Mouse (Mus musculus): ENCODE results near the gene Bcl11b. TPM values are rescaled to one million over a fixed set of nuclear protein-coding genes. Genes with fewer than 3 reads are reported as not detected.

Gene Bcl11b
- polyA plus RNA-seq, 1 experiment from 2014 or later = 33.5 TPM

GRCm38 (mm10) chr12:107950667-107951179, 52.7 kb downstream of the Bcl11b start:
- no peak for ATAC-seq (ENCODE audit: low read depth)
- H3K9me3 ChIP-seq = no peaks in the 10 kb centered on the region
- WGBS = 70% methylated on average over 20 of the region's 20 CpGs
- no peak overlapping the region for H3K4me2 ChIP-seq
- H3K9ac ChIP-seq = no peak overlapping the region
- H3K27ac ChIP-seq (replicated peaks) = no peak overlapping the region
- peaks cover 77% of the 10 kb centered on the region for H3K4me1 ChIP-seq (replicated peaks)
- H3K4me3 ChIP-seq = no peak overlapping the region
- H3K36me3 ChIP-seq = no peaks in the 10 kb centered on the region
- no peaks in the 10 kb centered on the region for H3K27me3 ChIP-seq

- Histone ChIP-seq H3K36me3 (no peaks in the 10 kb centered on the region), H3K4me3 (no peak overlapping the region), H3K27ac (replicated peaks) (no peak overlapping the region), H3K27me3 (no peaks in the 10 kb centered on the region), H3K9ac (no peak overlapping the region), H3K4me1 (replicated peaks) (peaks cover 66% of the 10 kb centered on the region), H3K4me2 (no peak overlapping the region), H3K9me3 (no peaks in the 10 kb centered on the region)
- ATAC-seq (ENCODE audit: low read depth) = no peak
- WGBS = 90% methylated on average over 10 of the region's 10 CpGs
Observed at GRCm38 (mm10) chr12:107949416-107949815, 54.0 kb downstream of the Bcl11b start.

GRCm38 (mm10) chr12:107942100-107942499, 61.3 kb downstream of the Bcl11b start:
- H3K4me2 ChIP-seq = no peak overlapping the region
- H3K4me1 ChIP-seq (replicated peaks) = peaks cover 31% of the 10 kb centered on the region
- H3K36me3 ChIP-seq = no peaks in the 10 kb centered on the region
- no peaks in the 10 kb centered on the region for H3K27me3 ChIP-seq
- no peak overlapping the region for H3K27ac ChIP-seq (replicated peaks)
- H3K4me3 ChIP-seq = no peak overlapping the region
- H3K9ac ChIP-seq = no peak overlapping the region
- H3K9me3 ChIP-seq = no peaks in the 10 kb centered on the region
- 79% methylated on average over 7 of the region's 7 CpGs for WGBS
- no peak for ATAC-seq (ENCODE audit: low read depth)

- WGBS = 85% methylated on average over 9 of the region's 9 CpGs
- Histone ChIP-seq H3K27me3 (no peaks in the 10 kb centered on the region), H3K4me3 (no peak overlapping the region), H3K4me2 (no peak overlapping the region), H3K9me3 (no peaks in the 10 kb centered on the region), H3K9ac (no peak overlapping the region), H3K27ac (replicated peaks) (no peak overlapping the region), H3K36me3 (no peaks in the 10 kb centered on the region), H3K4me1 (replicated peaks) (peaks cover 43% of the 10 kb centered on the region)
- ATAC-seq (ENCODE audit: low read depth) = no peak
Observed at GRCm38 (mm10) chr12:107940774-107941173, 62.6 kb downstream of the Bcl11b start.

GRCm38 (mm10) chr12:107939177-107939576, 64.2 kb downstream of the Bcl11b start:
- 78% methylated on average over 4 of the region's 4 CpGs for WGBS
- Histone ChIP-seq H3K27ac (replicated peaks) (no peak overlapping the region), H3K27me3 (no peaks in the 10 kb centered on the region), H3K36me3 (no peaks in the 10 kb centered on the region), H3K4me1 (replicated peaks) (peaks cover 59% of the 10 kb centered on the region), H3K4me2 (no peak overlapping the region), H3K9ac (no peak overlapping the region), H3K9me3 (no peaks in the 10 kb centered on the region), H3K4me3 (no peak overlapping the region)
- no peak for ATAC-seq (ENCODE audit: low read depth)

GRCm38 (mm10) chr12:107936972-107937371, 66.4 kb downstream of the Bcl11b start:
- Histone ChIP-seq H3K27me3 (no peaks in the 10 kb centered on the region), H3K36me3 (no peaks in the 10 kb centered on the region), H3K9ac (no peak overlapping the region), H3K27ac (replicated peaks) (no peak overlapping the region), H3K9me3 (no peaks in the 10 kb centered on the region), H3K4me3 (no peak overlapping the region), H3K4me1 (replicated peaks) (peaks cover 81% of the 10 kb centered on the region), H3K4me2 (no peak overlapping the region)
- no peak for ATAC-seq (ENCODE audit: low read depth)
- 83% methylated on average over 5 of the region's 5 CpGs for WGBS

- Histone ChIP-seq H3K4me3 (no peak overlapping the region), H3K4me2 (no peak overlapping the region), H3K36me3 (no peaks in the 10 kb centered on the region), H3K27ac (replicated peaks) (0 out of 2 replicates have a peak overlapping the region, but pooled peaks have one; percentile 23), H3K4me1 (replicated peaks) (peaks cover 87% of the 10 kb centered on the region), H3K9me3 (no peaks in the 10 kb centered on the region), H3K9ac (no peak overlapping the region), H3K27me3 (no peaks in the 10 kb centered on the region)
- 76% methylated on average over 7 of the region's 7 CpGs for WGBS
- ATAC-seq (ENCODE audit: low read depth) = no peak
Observed at GRCm38 (mm10) chr12:107936406-107936805, 67.0 kb downstream of the Bcl11b start.

GRCm38 (mm10) chr12:107934831-107935437, 68.5 kb downstream of the Bcl11b start:
- WGBS = 38% methylated on average over 19 of the region's 19 CpGs
- peak overlapping the region; percentile 64 for H3K27ac ChIP-seq (replicated peaks)
- peak overlapping the region; percentile 33 for H3K4me2 ChIP-seq
- no peaks in the 10 kb centered on the region for H3K9me3 ChIP-seq
- H3K4me3 ChIP-seq = no peak overlapping the region
- H3K4me1 ChIP-seq (replicated peaks) = peaks cover 96% of the 10 kb centered on the region
- no peaks in the 10 kb centered on the region for H3K27me3 ChIP-seq
- 0 out of 2 replicates have a peak overlapping the region, but pooled peaks have one; percentile 38 for H3K9ac ChIP-seq
- peak; percentile 79 for ATAC-seq (ENCODE audit: low read depth)
- H3K36me3 ChIP-seq = no peaks in the 10 kb centered on the region

GRCm38 (mm10) chr12:107932140-107932539, 71.3 kb downstream of the Bcl11b start:
- peaks cover 100% of the 10 kb centered on the region for H3K4me1 ChIP-seq (replicated peaks)
- H3K27me3 ChIP-seq = no peaks in the 10 kb centered on the region
- no peak overlapping the region for H3K4me3 ChIP-seq
- H3K9me3 ChIP-seq = no peaks in the 10 kb centered on the region
- no peak for ATAC-seq (ENCODE audit: low read depth)
- H3K9ac ChIP-seq = no peak overlapping the region
- H3K4me2 ChIP-seq = no peak overlapping the region
- H3K36me3 ChIP-seq = no peaks in the 10 kb centered on the region
- H3K27ac ChIP-seq (replicated peaks) = peak overlapping the region; percentile 47
- 39% methylated on average over 12 of the region's 12 CpGs for whole genome bisulfite sequencing

GRCm38 (mm10) chr12:107931476-107931875, 71.9 kb downstream of the Bcl11b start:
- Histone ChIP-seq H3K4me3 (no peak overlapping the region), H3K4me2 (no peak overlapping the region), H3K27me3 (no peaks in the 10 kb centered on the region), H3K4me1 (replicated peaks) (peaks cover 100% of the 10 kb centered on the region), H3K9ac (no peak overlapping the region), H3K27ac (replicated peaks) (peak overlapping the region; percentile 85), H3K36me3 (no peaks in the 10 kb centered on the region), H3K9me3 (no peaks in the 10 kb centered on the region)
- no peak for ATAC-seq (ENCODE audit: low read depth)
- WGBS = 81% methylated on average over 5 of the region's 5 CpGs

- peak overlapping the region; percentile 49; the same call in 1 of the 2 replicates for H3K9ac ChIP-seq
- no peaks in the 10 kb centered on the region for H3K9me3 ChIP-seq
- WGBS = 55% methylated on average over 28 of the region's 28 CpGs
- no peaks in the 10 kb centered on the region for H3K27me3 ChIP-seq
- no peak for ATAC-seq (ENCODE audit: low read depth)
- H3K4me2 ChIP-seq = 0 out of 2 replicates have a peak overlapping the region, but pooled peaks have one; percentile 20
- peak overlapping the region; percentile 85 for H3K27ac ChIP-seq (replicated peaks)
- peaks cover 100% of the 10 kb centered on the region for H3K4me1 ChIP-seq (replicated peaks)
- no peak overlapping the region for H3K4me3 ChIP-seq
- H3K36me3 ChIP-seq = no peaks in the 10 kb centered on the region
Observed at GRCm38 (mm10) chr12:107930611-107931350, 72.6 kb downstream of the Bcl11b start.

GRCm38 (mm10) chr12:107928905-107929304, 74.5 kb downstream of the Bcl11b start:
- Histone ChIP-seq H3K27me3 (no peaks in the 10 kb centered on the region), H3K36me3 (no peaks in the 10 kb centered on the region), H3K27ac (replicated peaks) (peak overlapping the region; percentile 85), H3K4me1 (replicated peaks) (peaks cover 98% of the 10 kb centered on the region), H3K9ac (peak overlapping the region; percentile 53; the same call in 1 of the 2 replicates), H3K4me2 (peak overlapping the region; percentile 48), H3K9me3 (no peaks in the 10 kb centered on the region), H3K4me3 (no peak overlapping the region)
- ATAC-seq (ENCODE audit: low read depth) = no peak
- 39% methylated on average over 7 of the region's 7 CpGs for WGBS
